Mouse (Mus musculus) E14TG2a.4 (cell line): ENCODE data around the gene Ngrn.

Experiments
- CTCF ChIP-seq: conservative IDR thresholded peaks from 2 replicates; pipeline ENCODE4 v1.5.1; 2014; ENCODE audit warnings: low read length
- NANOG ChIP-seq: IDR thresholded peaks from 2 replicates; pipeline ENCODE4 v1.6.1; 2014; ENCODE audit warnings: borderline replicate concordance, low read length, mixed read lengths

GRCm38 (mm10) chr7:80231971-80232488, 29.0 kb upstream of the Ngrn start:
- TF ChIP-seq CTCF: no peak
- TF ChIP-seq NANOG: no peak
